ENCODE assay signal across 7 mouse cellular contexts in genomic region chr5:125176864-125177263, GRCm38 (mm10). TPM values are rescaled to one million over a fixed set of nuclear protein-coding genes. Genes with fewer than 3 reads are reported as not detected.
A peak's percentile ranks its signal among the peaks of the same experiment; 100 is the strongest.
DNase-seq lines count a peak whose midpoint lies in the region; ATAC-seq and TF ChIP-seq lines count a peak whose summit lies in the region.

No protein-coding gene starts in this region.

- H3K4me3 ChIP-seq in G1E (ENCODE audit: low read depth, low read length): peak overlapping the region; percentile 6; the same call in 1 of the 2 replicates
- peak overlapping the region; percentile 62 for H3K4me3 ChIP-seq in heart, embryonic 15.5 days
- peak overlapping the region; percentile 14 for H3K4me3 ChIP-seq in lung, adult 2 months (replicated peaks; ENCODE audit: extremely low read depth, low read depth, low read length)

- no peaks in the 10 kb centered on the region for H3K27me3 ChIP-seq in G1E (ENCODE audit: insufficient read depth, low read length)
- no peaks in the 10 kb centered on the region for H3K27me3 ChIP-seq in heart, embryonic 15.5 days

- TF ChIP-seq CTCF in G1E (IDR thresholded peaks at IDR 0.05; ENCODE audit: low read depth, low read length): no peak
- no peak for TF ChIP-seq CTCF in lung, adult 2 months (IDR thresholded peaks at IDR 0.05; ENCODE audit: insufficient read depth, low read length)

- ATAC-seq in G1E (ENCODE audit: extremely low read depth, insufficient number of reproducible peaks, low FRiP score, poor library complexity, severe bottlenecking): no peak
- ATAC-seq in heart, embryonic 15.5 days (replicated peaks; ENCODE audit: insufficient number of reproducible peaks, insufficient read depth, low FRiP score, low read depth): no peak

- H3K4me1 ChIP-seq in G1E (ENCODE audit: insufficient read depth, low read depth, low read length): no peaks in the 10 kb centered on the region
- peaks cover 67% of the 10 kb centered on the region for H3K4me1 ChIP-seq in heart, embryonic 15.5 days (replicated peaks)
- peaks cover 46% of the 10 kb centered on the region for H3K4me1 ChIP-seq in lung, adult 2 months (ENCODE audit: control insufficient read depth, insufficient read depth, low read length)

- DNase-seq in G1E (ENCODE audit: low spot score): no peak
- DNase-seq in cerebellum, adult 8-10 months: peak; percentile 54
- DNase-seq in layer of hippocampus, adult 18-20 months (ENCODE audit: low spot score in 2 of 2): peak; percentile 59 to 70
- peak; percentile 60 for DNase-seq in lung, adult 2 months
- peak; percentile 62 for DNase-seq in right cerebral cortex, postnatal 25 days
- DNase-seq in gastrocnemius, adult 8-10 months (ENCODE audit: low spot score in 2 of 2): no peak

- H3K9me3 ChIP-seq in G1E (replicated peaks): peaks cover 89% of the 10 kb centered on the region
- no peaks in the 10 kb centered on the region for H3K9me3 ChIP-seq in heart, embryonic 15.5 days (replicated peaks)

- H3K9ac ChIP-seq in heart, embryonic 15.5 days: peak overlapping the region; percentile 92

- no peaks in the 10 kb centered on the region for H3K36me3 ChIP-seq in G1E (replicated peaks)
- no peaks in the 10 kb centered on the region for H3K36me3 ChIP-seq in heart, embryonic 15.5 days

- 0 out of 2 replicates have a peak, but pooled peaks have one; percentile 12 for TF ChIP-seq POLR2A in lung, adult 2 months (IDR thresholded peaks at IDR 0.05; ENCODE audit: borderline replicate concordance, extremely low read depth, low read depth, low read length)

- peak overlapping the region; percentile 96 for H3K27ac ChIP-seq in heart, embryonic 15.5 days

- H3K4me2 ChIP-seq in heart, embryonic 15.5 days: peak overlapping the region; percentile 93

- 29% methylated on average over 12 of the region's 12 CpGs for WGBS in heart, embryonic 15.5 days
- WGBS in lung, adult 2 months: 37% methylated on average over 12 of the region's 12 CpGs

RNA-seq across cellular contexts. Expression of gene Ncor2, which starts 2.2 kb away (rescaled TPM):
- total RNA-seq in G1E (2014; fragmentation: Nextera tagmentation) (not detected in 2 replicates), G1E (2017) (not detected in 2 replicates)
- polyA plus RNA-seq in G1E (2012): 0.09 and 0.10 TPM in 2 replicates
- 14.9 and 22.2 TPM in 2 replicates for polyA plus RNA-seq in heart, embryonic 15.5 days (2015; fragmentation: Nextera tagmentation; extraction: Ambion mirVana)
- total RNA-seq in layer of hippocampus, adult 18-20 months (2021): 100 to 1,000 TPM; 291 to 298 TPM
- 65.5 and 78.9 TPM in 2 replicates for polyA plus RNA-seq in lung, adult 2 months (2012; rRNA removed)
- total RNA-seq in gastrocnemius, adult 8-10 months (2022): 100 to 1,000 TPM in 1 of 4 experiments, 10 to 100 TPM in 3; 93.5 to 117 (median 97.9) TPM

Comparison
In these comparisons a context has a peak if more than half of its experiments do, and no peak if none do; other contexts are left out.
1. DNase-seq: peak in cerebellum, adult 8-10 months (single experiment), layer of hippocampus, adult 18-20 months (2 of 2), lung, adult 2 months (single experiment) and right cerebral cortex, postnatal 25 days (single experiment); none in G1E (single experiment) and gastrocnemius, adult 8-10 months (0 of 2).
2. H3K4me3 ChIP-seq: peak in every context shown above with its lines; median percentile 62 in heart, embryonic 15.5 days; 14 in lung, adult 2 months; 6 in G1E.
3. RNA of gene Ncor2, which starts 2.2 kb away (total RNA-seq): 291 to 298 TPM in layer of hippocampus, adult 18-20 months and 93.5 to 117 TPM in gastrocnemius, adult 8-10 months; not detected in G1E; every median in the first group is over 10 times any median in the second.